Mouse (Mus musculus): ENCODE data around the gene Fbln2. TPM values are rescaled to one million over a fixed set of nuclear protein-coding genes. Genes with fewer than 3 reads are reported as not detected.

The Fbln2 gene
- total RNA-seq (2023): under 1 TPM in 1 of 2 experiments, not detected in 1; 0.66 TPM

GRCm38 (mm10) chr6:91212155-91212554 is at the start of gene Fbln2:
Fbln2 (plus strand) TSS chr6:91212455.

Other genes with a start within 250 kb of the Fbln2 start
- 10 to 100 TPM; 70.1 to 70.4 TPM for gene Iqsec1, start 223.8 kb upstream of the Fbln2 start, total RNA-seq (2023)
- gene Nup210, start 95.6 kb upstream of the Fbln2 start, total RNA-seq (2023): 10 to 100 TPM; 78.8 to 79.7 TPM
- gene Hdac11, start 55.8 kb upstream of the Fbln2 start, total RNA-seq (2023): 1 to 10 TPM in 1 of 2 experiments, under 1 TPM in 1; 0.97 to 1.2 TPM
- gene Wnt7a, start 198.9 kb downstream of the Fbln2 start, total RNA-seq (2023): not detected

Data from monocyte, adult 59 days (primary cell).